Mouse (Mus musculus) midbrain, embryonic 13.5 days (tissue): ENCODE measurements at regions not wholly inside any gene's neighbourhood (a gene's known extent, or its start where the extent isn't known, plus 50 kb on each side); places are given as distances from the start of the nearest gene placed in this dataset.
A peak's percentile ranks its signal among the peaks of the same experiment; 100 is the strongest.

Experiments used
- ATAC-seq: fragments of 200-750 bp; cut with Nextera tagmentation; 2 replicates; pipeline ENCODE4 v1.8.0; 2017; ENCODE audit warnings: mild to moderate bottlenecking, moderate TSS enrichment, moderate library complexity
- H3K27ac ChIP-seq: fragments of 300-500 bp; sonication (generic); 2 replicates; pipeline ENCODE4 v1.5.1; 2015; ENCODE audit warnings: inconsistent platforms, mild to moderate bottlenecking, moderate library complexity
- H3K27me3 ChIP-seq: fragments of 300-500 bp; sonication (generic); 2 replicates; pipeline ENCODE4 v1.6.1; 2015; ENCODE audit warnings: mild to moderate bottlenecking, inconsistent platforms
- H3K36me3 ChIP-seq: fragments of 300-500 bp; sonication (generic); 2 replicates; pipeline ENCODE4 v1.6.1; 2015; ENCODE audit warnings: mild to moderate bottlenecking, inconsistent platforms
- H3K4me1 ChIP-seq: fragments of 300-500 bp; sonication (generic); replicated peaks from 2 replicates; pipeline ENCODE4 v1.6.1; 2015; ENCODE audit warnings: inconsistent platforms
- H3K4me2 ChIP-seq: fragments of 300-500 bp; sonication (generic); replicated peaks from 2 replicates; pipeline ENCODE4 v1.6.1; 2015; ENCODE audit warnings: moderate library complexity, mild to moderate bottlenecking, inconsistent platforms
- H3K4me3 ChIP-seq: fragments of 300-500 bp; sonication (generic); replicated peaks from 2 replicates; pipeline ENCODE4 v1.5.1; 2015; ENCODE audit warnings: mild to moderate bottlenecking, inconsistent platforms
- H3K9ac ChIP-seq: fragments of 300-500 bp; sonication (generic); replicated peaks from 2 replicates; pipeline ENCODE4 v1.6.1; 2015; ENCODE audit warnings: mild to moderate bottlenecking, inconsistent platforms
- H3K9me3 ChIP-seq: fragments of 300-500 bp; sonication (generic); 2 replicates; pipeline ENCODE4 v1.6.1; 2016; ENCODE audit warnings: mild to moderate bottlenecking, inconsistent platforms
- WGBS: fragments of 180-500 bp; shearing (Covaris S2); methylation state at CpG from one replicate; pipeline ENCODE4 v1.1.7; 2015; 5-methylcytosine and 5-hydroxymethylcytosine counted together

GRCm38 (mm10) chr13:48145976-48146375, 115.1 kb upstream of the Id4 start:
- no peaks in the 10 kb centered on the region for H3K36me3 ChIP-seq
- H3K9me3 ChIP-seq, result no peaks in the 10 kb centered on the region
- no peak overlapping the region for H3K4me3 ChIP-seq
- no peak for ATAC-seq
- H3K4me1 ChIP-seq, result no peaks in the 10 kb centered on the region
- no peak overlapping the region for H3K4me2 ChIP-seq
- no peaks in the 10 kb centered on the region for H3K27me3 ChIP-seq
- 87% methylated on average over 5 of the region's 5 CpGs for WGBS
- no peak overlapping the region for H3K9ac ChIP-seq
- no peak overlapping the region for H3K27ac ChIP-seq

- Histone ChIP-seq H3K27ac (no peak overlapping the region), H3K9ac (no peak overlapping the region), H3K4me3 (no peak overlapping the region), H3K27me3 (no peaks in the 10 kb centered on the region), H3K4me2 (no peak overlapping the region), H3K9me3 (no peaks in the 10 kb centered on the region), H3K4me1 (no peaks in the 10 kb centered on the region), H3K36me3 (no peaks in the 10 kb centered on the region)
- 61% methylated on average over 7 of the region's 7 CpGs for WGBS
- ATAC-seq, result no peak
Measured at GRCm38 (mm10) chr13:48147061-48147460, 114.0 kb upstream of the Id4 start.

- H3K27me3 ChIP-seq, result no peaks in the 10 kb centered on the region
- no peak overlapping the region for H3K4me3 ChIP-seq
- H3K36me3 ChIP-seq, result no peaks in the 10 kb centered on the region
- peak overlapping the region; percentile 44; the same call in 1 of the 2 replicates for H3K27ac ChIP-seq
- H3K9ac ChIP-seq, result no peak overlapping the region
- ATAC-seq, result no peak
- H3K4me1 ChIP-seq, result peaks cover 25% of the 10 kb centered on the region
- 47% methylated on average over 7 of the region's 7 CpGs for WGBS
- H3K9me3 ChIP-seq, result no peaks in the 10 kb centered on the region
- H3K4me2 ChIP-seq, result no peak overlapping the region
Measured at GRCm38 (mm10) chr13:48153248-48153647, 107.8 kb upstream of the Id4 start.

DNA sequence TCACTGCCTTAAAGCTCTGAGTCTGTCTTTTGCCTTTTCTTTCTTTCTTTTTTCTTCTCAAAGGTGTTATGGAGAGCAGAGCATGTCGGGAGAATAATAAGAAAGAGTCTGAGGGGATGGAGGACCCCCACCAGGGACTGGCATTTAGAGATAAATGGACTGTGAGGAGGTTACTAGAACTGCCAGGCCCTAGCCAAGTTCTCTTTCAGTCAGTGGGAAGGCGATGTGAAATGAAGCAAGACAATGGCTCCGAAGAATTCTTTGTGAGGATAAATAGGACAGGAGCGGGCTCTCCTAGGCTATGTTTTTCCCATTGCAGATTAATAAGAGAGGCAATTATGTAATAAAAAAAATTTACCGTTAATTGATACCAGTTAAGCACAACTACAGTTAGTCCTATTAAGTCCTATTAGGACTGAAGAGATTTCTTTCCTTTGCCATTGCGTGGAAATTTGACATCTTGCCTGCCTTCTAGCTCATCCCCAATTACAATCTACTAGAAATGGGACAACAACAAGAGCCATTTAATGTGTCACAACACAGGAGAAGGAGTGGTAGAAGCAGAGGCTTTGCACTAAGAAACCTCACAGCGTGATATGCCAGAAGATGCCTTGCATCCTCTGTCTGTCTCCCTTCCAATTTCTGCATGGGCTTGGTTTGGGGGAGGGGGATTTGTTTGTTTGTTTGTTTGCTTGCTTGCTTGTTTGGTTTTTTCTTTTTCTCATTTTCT, 107.2 kb upstream of the Id4 start:
- ATAC-seq, result peak; percentile 43; the same call in 1 of the 2 replicates
- no peaks in the 10 kb centered on the region for H3K27me3 ChIP-seq
- no peaks in the 10 kb centered on the region for H3K36me3 ChIP-seq
- no peaks in the 10 kb centered on the region for H3K9me3 ChIP-seq
- 27% methylated on average over 7 of the region's 7 CpGs for WGBS
- H3K4me2 ChIP-seq, result no peak overlapping the region
- no peak overlapping the region for H3K9ac ChIP-seq
- peak overlapping the region; percentile 54 for H3K27ac ChIP-seq
- H3K4me3 ChIP-seq, result no peak overlapping the region
- peaks cover 31% of the 10 kb centered on the region for H3K4me1 ChIP-seq

DNA sequence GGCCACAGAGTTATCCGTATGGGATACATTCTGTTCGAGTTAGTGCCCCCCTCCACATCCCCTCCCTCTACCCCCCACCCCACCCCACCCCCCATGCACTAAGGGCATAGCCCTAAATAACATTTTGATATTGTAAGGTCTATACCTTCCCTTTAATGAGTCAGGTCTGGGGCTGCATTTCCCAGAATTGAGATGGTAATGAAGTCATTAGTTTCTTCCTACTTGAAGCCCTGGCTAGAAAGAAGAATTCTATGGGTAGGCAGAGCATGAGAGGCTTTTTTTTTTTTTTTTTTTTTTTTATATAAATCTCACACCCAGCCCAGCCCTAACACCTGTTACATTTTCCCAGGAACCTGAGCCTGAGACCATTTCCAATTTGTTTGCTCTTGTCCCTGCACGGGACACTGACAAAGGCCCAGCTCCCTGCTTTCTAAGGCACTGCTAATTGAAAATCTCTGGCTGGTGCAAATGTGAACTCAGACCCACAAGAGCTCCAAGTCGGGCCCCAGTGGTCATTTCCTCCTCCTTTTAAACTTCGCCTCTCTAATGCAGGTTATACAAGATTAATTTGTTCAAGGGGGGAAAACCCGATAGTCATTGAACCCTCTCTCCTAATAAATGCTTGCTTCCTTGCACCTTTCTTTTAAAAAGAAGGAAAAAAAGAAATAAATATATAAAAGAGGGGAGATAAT, 106.5 kb upstream of the Id4 start:
- no peak for ATAC-seq

DNA sequence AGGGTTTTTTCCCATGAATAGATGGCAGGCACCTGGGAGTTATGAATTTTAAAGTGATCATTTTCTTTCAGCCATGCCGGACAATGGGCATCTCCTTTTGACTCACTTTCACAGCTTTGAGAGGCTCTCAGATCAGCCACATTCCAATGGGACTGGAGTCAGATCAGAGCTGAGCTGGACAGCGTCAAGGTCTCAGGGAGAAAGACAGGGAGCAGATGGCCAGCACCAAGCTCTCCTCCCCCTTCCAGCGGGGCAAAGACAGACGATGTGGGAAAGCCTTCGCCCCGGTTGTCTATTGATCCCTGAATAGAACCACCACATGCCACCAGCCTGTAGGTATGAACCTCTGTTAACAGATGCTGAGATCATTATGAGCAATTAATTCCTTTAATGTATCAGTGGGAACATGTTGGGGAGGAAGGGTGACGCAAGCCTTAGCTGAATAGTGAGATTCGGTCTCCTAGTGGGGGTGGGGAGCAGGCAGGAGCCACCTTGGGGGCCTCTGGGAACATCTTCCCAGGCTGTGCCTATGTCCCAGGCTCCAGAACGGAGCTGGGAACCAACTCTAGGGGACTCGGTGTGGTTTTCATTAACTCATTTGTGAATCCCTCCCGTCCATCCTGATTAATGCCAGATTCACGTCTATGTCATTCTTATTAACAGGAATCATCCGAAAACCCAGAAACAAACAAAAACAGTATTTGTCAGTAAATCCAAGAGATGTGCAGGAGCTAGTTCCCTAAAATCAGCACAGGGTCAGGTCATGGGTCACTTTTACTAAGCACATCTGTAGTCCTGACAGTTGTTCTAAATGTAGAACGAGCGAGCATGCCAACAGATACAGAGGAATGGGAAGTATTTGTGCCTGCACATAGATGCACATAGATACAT, 101.8 kb upstream of the Id4 start:
- no peaks in the 10 kb centered on the region for H3K36me3 ChIP-seq
- 12% methylated on average over 15 of the region's 15 CpGs for WGBS
- H3K4me3 ChIP-seq, result peak overlapping the region; percentile 4; the same call in 1 of the 2 replicates
- H3K27ac ChIP-seq, result peak overlapping the region; percentile 57
- no peaks in the 10 kb centered on the region for H3K27me3 ChIP-seq
- H3K4me2 ChIP-seq, result peak overlapping the region; percentile 39
- no peak overlapping the region for H3K9ac ChIP-seq
- peaks cover 48% of the 10 kb centered on the region for H3K4me1 ChIP-seq
- ATAC-seq, result peak; percentile 82
- no peaks in the 10 kb centered on the region for H3K9me3 ChIP-seq

More for the DNA sequence above, 106.5 kb upstream of the Id4 start:
- Histone ChIP-seq H3K9ac (no peak overlapping the region), H3K4me2 (no peak overlapping the region), H3K36me3 (no peaks in the 10 kb centered on the region), H3K9me3 (no peaks in the 10 kb centered on the region), H3K4me3 (no peak overlapping the region), H3K27ac (peak overlapping the region; percentile 54), H3K4me1 (peaks cover 39% of the 10 kb centered on the region), H3K27me3 (no peaks in the 10 kb centered on the region)
- 11% methylated on average over 6 of the region's 6 CpGs for WGBS

DNA sequence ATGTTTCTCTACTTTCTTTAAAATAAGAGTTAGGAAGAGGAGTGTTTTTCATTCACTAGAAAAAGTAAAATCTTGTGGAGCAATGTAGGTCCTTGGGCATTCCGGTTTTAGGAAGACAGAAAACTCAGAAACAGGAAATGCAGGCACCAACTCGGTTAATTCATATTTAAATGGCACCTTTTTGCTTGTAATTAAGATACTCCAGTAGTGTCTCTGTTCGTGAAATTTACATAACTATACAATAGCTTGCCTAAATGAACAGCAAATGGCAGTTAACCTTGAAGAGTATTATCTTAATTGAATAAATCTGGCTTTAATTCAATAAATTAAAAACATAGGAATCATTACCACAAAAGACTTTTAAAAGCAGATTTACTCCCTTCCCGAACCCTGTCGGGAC, 100.9 kb upstream of the Id4 start:
- H3K4me1 ChIP-seq, result peaks cover 40% of the 10 kb centered on the region
- no peak overlapping the region for H3K9ac ChIP-seq
- no peak overlapping the region for H3K27ac ChIP-seq
- no peaks in the 10 kb centered on the region for H3K9me3 ChIP-seq
- ATAC-seq, result no peak
- WGBS, result 29% methylated on average over 5 of the region's 5 CpGs
- H3K4me3 ChIP-seq, result no peak overlapping the region
- H3K36me3 ChIP-seq, result no peaks in the 10 kb centered on the region
- no peaks in the 10 kb centered on the region for H3K27me3 ChIP-seq
- H3K4me2 ChIP-seq, result no peak overlapping the region

DNA sequence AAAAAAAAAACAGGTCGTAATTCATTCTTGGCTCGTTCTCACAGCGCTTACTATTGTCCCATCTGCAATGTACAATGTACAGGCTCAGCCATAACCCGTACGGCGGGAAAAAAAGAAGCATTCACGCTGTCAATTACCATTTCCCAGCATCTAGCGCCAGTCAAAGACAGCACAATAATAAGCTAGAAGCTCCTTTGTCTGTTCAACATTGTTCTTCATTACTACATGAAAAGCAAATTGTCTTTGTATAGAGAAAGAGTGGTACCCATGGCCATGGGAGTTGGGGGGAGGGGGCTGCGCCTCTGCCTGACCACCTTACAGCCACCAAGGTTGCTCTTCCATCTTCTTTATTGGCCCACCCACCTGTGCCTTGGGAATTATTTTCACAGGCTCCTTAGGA, 99.7 kb upstream of the Id4 start:
- ATAC-seq, result peak; percentile 68
- Histone ChIP-seq H3K36me3 (no peaks in the 10 kb centered on the region), H3K27me3 (no peaks in the 10 kb centered on the region), H3K4me2 (peak overlapping the region; percentile 39), H3K27ac (peak overlapping the region; percentile 61), H3K4me1 (peaks cover 40% of the 10 kb centered on the region), H3K4me3 (peak overlapping the region; percentile 9; the same call in 1 of the 2 replicates), H3K9ac (no peak overlapping the region), H3K9me3 (no peaks in the 10 kb centered on the region)
- WGBS, result 7% methylated on average over 9 of the region's 9 CpGs

DNA sequence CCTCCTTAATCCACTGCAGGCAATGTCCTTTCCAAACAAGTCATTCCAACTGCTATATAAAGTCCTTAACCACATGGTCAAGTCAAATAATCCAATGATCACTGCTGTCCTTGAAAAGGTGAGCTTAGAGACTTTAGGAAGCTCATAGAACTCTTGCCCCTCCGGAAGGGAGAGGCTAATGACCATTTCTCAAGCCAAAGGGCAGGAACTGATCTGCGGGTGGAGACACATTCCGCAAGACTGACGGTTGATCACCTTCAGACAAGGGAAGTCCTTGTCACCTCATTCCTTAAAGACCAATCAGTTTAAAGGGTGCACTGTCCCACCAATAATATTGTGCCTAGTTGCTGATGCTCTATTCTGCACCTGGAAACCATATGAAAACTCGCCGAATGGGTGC, 96.4 kb upstream of the Id4 start:
- no peak overlapping the region for H3K27ac ChIP-seq
- no peaks in the 10 kb centered on the region for H3K36me3 ChIP-seq
- H3K9ac ChIP-seq, result no peak overlapping the region
- ATAC-seq, result no peak
- no peak overlapping the region for H3K4me3 ChIP-seq
- peaks cover 38% of the 10 kb centered on the region for H3K4me1 ChIP-seq
- H3K9me3 ChIP-seq, result no peaks in the 10 kb centered on the region
- 94% methylated on average over 6 of the region's 6 CpGs for WGBS
- H3K4me2 ChIP-seq, result no peak overlapping the region
- H3K27me3 ChIP-seq, result no peaks in the 10 kb centered on the region

GRCm38 (mm10) chr13:48165838-48166237, 95.2 kb upstream of the Id4 start:
- no peak overlapping the region for H3K27ac ChIP-seq
- ATAC-seq, result no peak
- WGBS, result 95% methylated on average over 1 of the region's 1 CpGs
- H3K9me3 ChIP-seq, result no peaks in the 10 kb centered on the region
- H3K4me3 ChIP-seq, result no peak overlapping the region
- H3K4me1 ChIP-seq, result peaks cover 27% of the 10 kb centered on the region
- H3K36me3 ChIP-seq, result no peaks in the 10 kb centered on the region
- no peak overlapping the region for H3K9ac ChIP-seq
- no peaks in the 10 kb centered on the region for H3K27me3 ChIP-seq
- H3K4me2 ChIP-seq, result no peak overlapping the region

GRCm38 (mm10) chr13:48167976-48168375, 93.1 kb upstream of the Id4 start:
- no peaks in the 10 kb centered on the region for H3K27me3 ChIP-seq

More at GRCm38 (mm10) chr13:48167976-48168375, 93.1 kb upstream of the Id4 start:
- Histone ChIP-seq H3K4me2 (no peak overlapping the region), H3K9ac (no peak overlapping the region), H3K4me3 (no peak overlapping the region), H3K36me3 (no peaks in the 10 kb centered on the region), H3K4me1 (peaks cover 37% of the 10 kb centered on the region), H3K27ac (no peak overlapping the region), H3K9me3 (no peaks in the 10 kb centered on the region)
- 0 out of 2 replicates have a peak, but pooled peaks have one; percentile 35 for ATAC-seq
- WGBS, result 24% methylated on average over 8 of the region's 8 CpGs
